Mouse (Mus musculus) embryonic facial prominence, embryonic 11.5 days (tissue): ENCODE measurements at regions not wholly inside any gene's neighbourhood (a gene's known extent, or its start where the extent isn't known, plus 50 kb on each side); places are given as distances from the start of the nearest gene placed in this dataset.

Experiments used
- ATAC-seq: fragments of 200-750 bp; cut with Nextera tagmentation; replicated peaks from 2 replicates; pipeline ENCODE4 v1.8.0; 2017; ENCODE audit warnings: low read depth; ENCODE audit not compliant: insufficient number of reproducible peaks, low FRiP score, low TSS enrichment
- DNase-seq: peaks from one replicate; pipeline ENCODE4 v3.0.0-alpha.2; 2015; ENCODE audit warnings: low spot score
- H3K27ac ChIP-seq: fragments of 300-500 bp; sonication (generic); replicated peaks from 2 replicates; pipeline ENCODE4 v1.5.1; 2014; ENCODE audit warnings: mild to moderate bottlenecking, low read depth, low read length, control low read depth
- H3K27me3 ChIP-seq: fragments of 300-500 bp; sonication (generic); 2 replicates; pipeline ENCODE4 v1.6.1; 2014; ENCODE audit warnings: mild to moderate bottlenecking, low read length, moderate library complexity, mixed read lengths; ENCODE audit not compliant: control insufficient read depth, insufficient read depth
- H3K36me3 ChIP-seq: fragments of 300-500 bp; sonication (generic); replicated peaks from 2 replicates; pipeline ENCODE4 v1.6.1; 2014; ENCODE audit warnings: low read depth, mild to moderate bottlenecking, low read length, moderate library complexity, mixed read lengths; ENCODE audit not compliant: control insufficient read depth, insufficient read depth
- H3K4me1 ChIP-seq: fragments of 300-500 bp; sonication (generic); 2 replicates; pipeline ENCODE4 v1.6.1; 2014; ENCODE audit warnings: low read length, mixed read lengths; ENCODE audit not compliant: control insufficient read depth, insufficient read depth
- H3K4me2 ChIP-seq: fragments of 300-500 bp; sonication (generic); 2 replicates; pipeline ENCODE4 v1.6.1; 2014; ENCODE audit warnings: low read depth, mild to moderate bottlenecking, control low read depth, low read length, moderate library complexity
- H3K4me3 ChIP-seq: fragments of 300-500 bp; sonication (generic); 2 replicates; pipeline ENCODE4 v1.5.1; 2014; ENCODE audit warnings: low read depth, low read length, control low read depth
- H3K9ac ChIP-seq: fragments of 300-500 bp; sonication (generic); replicated peaks from 2 replicates; pipeline ENCODE4 v1.6.1; 2014; ENCODE audit warnings: mild to moderate bottlenecking, control low read depth, low read length
- H3K9me3 ChIP-seq: fragments of 300-500 bp; sonication (generic); replicated peaks from 2 replicates; pipeline ENCODE4 v1.6.1; 2016; ENCODE audit warnings: mild to moderate bottlenecking, low read length, inconsistent platforms, mixed read lengths; ENCODE audit not compliant: control insufficient read depth
- WGBS: fragments of 180-500 bp; shearing (Covaris S2); extraction: QIAGEN DNeasy Blood & Tissue Kit; methylation state at CpG from one replicate; pipeline ENCODE4 v1.1.7; 2014; 5-methylcytosine and 5-hydroxymethylcytosine counted together

DNA sequence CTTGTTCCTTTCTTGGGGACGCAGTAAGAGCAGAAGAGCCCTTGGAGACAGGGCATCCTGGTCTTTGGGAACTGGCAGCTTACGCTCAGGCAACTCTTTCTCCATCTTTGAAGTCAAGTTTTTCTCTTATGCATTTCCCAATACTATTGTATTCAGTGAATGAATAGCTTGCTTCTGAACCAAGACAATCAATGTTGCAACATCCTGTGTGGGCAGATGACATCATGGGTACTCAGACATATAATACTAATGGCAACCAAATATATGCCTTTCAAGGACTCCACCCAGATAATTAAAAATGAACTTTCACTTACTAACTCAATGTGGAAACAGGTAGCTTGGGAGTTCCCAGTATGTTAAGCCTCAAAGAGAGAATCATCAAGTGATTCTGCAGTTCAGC lies 104.6 kb downstream of the Ngf start:
- 87% methylated on average over 2 of the region's 2 CpGs for WGBS
- no peak overlapping the region for H3K27ac ChIP-seq
- no peak overlapping the region for H3K4me3 ChIP-seq
- no peak overlapping the region for H3K9ac ChIP-seq
- H3K36me3 ChIP-seq = no peaks in the 10 kb centered on the region
- H3K4me1 ChIP-seq = no peaks in the 10 kb centered on the region
- no peaks in the 10 kb centered on the region for H3K27me3 ChIP-seq
- no peak for DNase-seq
- no peak overlapping the region for H3K4me2 ChIP-seq
- no peaks in the 10 kb centered on the region for H3K9me3 ChIP-seq
- ATAC-seq = no peak

DNA sequence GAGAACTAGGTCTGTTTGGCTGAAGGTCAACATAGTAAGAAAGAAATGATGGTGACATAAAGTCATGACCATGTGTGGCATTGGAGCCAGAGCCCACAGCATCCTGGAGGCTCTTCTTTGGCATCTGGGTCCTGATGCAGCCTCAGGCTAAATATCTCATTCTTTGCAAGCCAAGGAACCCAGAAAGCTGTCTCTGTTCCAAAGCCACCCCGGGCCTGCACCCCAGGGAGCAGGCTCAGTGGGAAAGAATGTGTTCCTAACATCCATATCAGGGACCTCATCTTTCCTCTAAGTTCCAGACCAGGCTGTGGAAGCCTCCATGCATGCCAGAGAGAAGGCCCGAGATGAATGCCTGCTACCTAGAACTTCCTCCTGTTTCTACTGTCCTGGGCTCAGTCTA lies 107.2 kb downstream of the Ngf start:
- Histone ChIP-seq H3K9me3 (no peaks in the 10 kb centered on the region), H3K27ac (no peak overlapping the region), H3K4me1 (no peaks in the 10 kb centered on the region), H3K27me3 (no peaks in the 10 kb centered on the region), H3K4me2 (no peak overlapping the region), H3K9ac (no peak overlapping the region), H3K4me3 (no peak overlapping the region), H3K36me3 (no peaks in the 10 kb centered on the region)
- DNase-seq (no peak), ATAC-seq (no peak)
- 86% methylated on average over 2 of the region's 2 CpGs for whole genome bisulfite sequencing

DNA sequence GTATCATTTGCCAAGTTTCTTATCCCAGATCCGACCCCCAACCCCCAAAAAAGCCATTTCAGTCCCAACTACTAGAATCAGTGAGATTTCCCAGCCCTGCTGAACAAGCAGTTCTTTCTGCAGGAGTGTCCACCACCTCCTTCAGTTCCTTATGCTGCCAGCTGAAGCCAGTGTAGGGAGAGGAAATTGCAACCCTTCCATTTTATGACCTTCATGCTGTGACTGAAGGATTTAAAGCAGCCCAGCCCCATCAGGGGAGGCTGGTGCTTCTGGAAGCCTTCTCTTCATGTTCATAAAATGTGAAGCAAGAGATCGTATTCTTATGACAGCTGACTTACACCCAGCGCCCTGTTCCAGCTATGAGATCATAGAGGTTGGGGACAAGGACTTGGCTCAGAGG lies 112.1 kb downstream of the Ngf start:
- DNase-seq = no peak
- H3K4me2 ChIP-seq = no peak overlapping the region
- ATAC-seq = no peak
- H3K27me3 ChIP-seq = no peaks in the 10 kb centered on the region
- H3K9ac ChIP-seq = no peak overlapping the region
- no peak overlapping the region for H3K4me3 ChIP-seq
- 80% methylated on average over 3 of the region's 3 CpGs for WGBS
- no peaks in the 10 kb centered on the region for H3K9me3 ChIP-seq
- H3K36me3 ChIP-seq = no peaks in the 10 kb centered on the region
- no peaks in the 10 kb centered on the region for H3K4me1 ChIP-seq
- H3K27ac ChIP-seq = no peak overlapping the region

DNA sequence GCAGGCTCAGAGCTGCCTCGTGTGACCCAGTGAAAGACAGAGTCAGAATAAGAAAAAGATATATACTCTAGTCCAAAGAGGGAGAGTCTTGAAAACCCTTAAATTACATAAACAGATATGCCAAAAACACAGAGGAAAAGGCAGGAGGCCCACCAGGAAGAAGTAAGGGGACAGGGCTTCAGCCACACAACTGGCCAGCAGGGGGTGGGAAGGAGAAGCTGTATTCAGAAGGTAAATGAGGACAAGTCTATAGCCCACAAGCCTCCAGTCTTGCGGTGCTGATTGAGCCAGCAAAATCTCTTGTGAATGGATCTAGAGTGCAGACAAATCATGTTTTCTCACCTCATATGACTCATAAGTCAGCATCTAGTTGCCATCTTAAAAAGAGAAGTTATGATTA lies 115.4 kb downstream of the Ngf start:
- Histone ChIP-seq H3K4me2 (no peak overlapping the region), H3K27ac (no peak overlapping the region), H3K27me3 (no peaks in the 10 kb centered on the region), H3K9me3 (no peaks in the 10 kb centered on the region), H3K4me1 (no peaks in the 10 kb centered on the region), H3K9ac (no peak overlapping the region), H3K4me3 (no peak overlapping the region), H3K36me3 (no peaks in the 10 kb centered on the region)
- ATAC-seq (no peak), DNase-seq (no peak)
- WGBS = 84% methylated on average over 2 of the region's 2 CpGs

DNA sequence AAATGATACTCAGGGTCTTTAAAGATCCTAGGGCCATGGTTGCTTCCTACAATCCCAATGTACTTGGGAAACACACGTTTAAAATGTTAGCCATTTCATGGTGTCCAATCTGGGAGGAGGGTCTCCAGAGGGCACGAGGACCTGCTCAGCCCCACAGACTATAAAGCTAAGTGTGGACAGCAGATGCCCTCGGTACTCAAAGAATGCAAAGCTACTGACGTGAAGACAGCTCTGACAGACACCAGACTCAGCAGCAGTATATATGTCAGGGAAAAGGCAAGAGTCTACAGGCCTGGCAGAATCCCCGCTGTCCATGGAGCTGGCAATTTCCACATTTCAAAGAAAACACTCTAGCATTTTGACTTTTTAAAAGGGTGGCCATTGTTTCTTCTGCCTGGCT lies 116.5 kb downstream of the Ngf start:
- Histone ChIP-seq H3K27me3 (no peaks in the 10 kb centered on the region), H3K36me3 (no peaks in the 10 kb centered on the region), H3K27ac (no peak overlapping the region), H3K9ac (no peak overlapping the region), H3K4me3 (no peak overlapping the region), H3K4me2 (no peak overlapping the region), H3K4me1 (no peaks in the 10 kb centered on the region), H3K9me3 (no peaks in the 10 kb centered on the region)
- ATAC-seq (no peak), DNase-seq (no peak)
- 64% methylated on average over 5 of the region's 5 CpGs for WGBS

DNA sequence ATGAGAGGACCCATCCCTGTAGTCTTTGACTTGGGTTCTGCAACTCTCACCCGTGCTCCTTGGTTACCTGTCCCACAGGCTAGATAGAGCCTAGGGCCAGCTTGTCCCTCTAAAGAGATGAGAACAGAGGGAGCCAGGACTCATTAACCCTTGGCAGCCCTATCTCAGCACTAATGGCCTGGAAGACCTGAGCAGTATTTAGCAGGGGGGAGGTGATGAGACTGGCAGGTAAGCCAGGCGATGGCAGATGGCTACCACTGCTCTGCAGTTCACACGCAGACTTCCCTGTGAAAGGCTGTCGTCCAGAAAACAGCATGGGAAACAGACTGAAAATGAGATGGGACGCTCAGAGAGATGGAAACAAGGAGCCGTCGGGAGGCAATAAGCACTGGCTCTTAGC lies 122.3 kb downstream of the Ngf start:
- Histone ChIP-seq H3K4me3 (no peak overlapping the region), H3K36me3 (no peaks in the 10 kb centered on the region), H3K4me2 (no peak overlapping the region), H3K27me3 (no peaks in the 10 kb centered on the region), H3K9ac (no peak overlapping the region), H3K4me1 (no peaks in the 10 kb centered on the region), H3K27ac (no peak overlapping the region), H3K9me3 (no peaks in the 10 kb centered on the region)
- WGBS = 86% methylated on average over 7 of the region's 7 CpGs
- ATAC-seq (no peak), DNase-seq (no peak)

DNA sequence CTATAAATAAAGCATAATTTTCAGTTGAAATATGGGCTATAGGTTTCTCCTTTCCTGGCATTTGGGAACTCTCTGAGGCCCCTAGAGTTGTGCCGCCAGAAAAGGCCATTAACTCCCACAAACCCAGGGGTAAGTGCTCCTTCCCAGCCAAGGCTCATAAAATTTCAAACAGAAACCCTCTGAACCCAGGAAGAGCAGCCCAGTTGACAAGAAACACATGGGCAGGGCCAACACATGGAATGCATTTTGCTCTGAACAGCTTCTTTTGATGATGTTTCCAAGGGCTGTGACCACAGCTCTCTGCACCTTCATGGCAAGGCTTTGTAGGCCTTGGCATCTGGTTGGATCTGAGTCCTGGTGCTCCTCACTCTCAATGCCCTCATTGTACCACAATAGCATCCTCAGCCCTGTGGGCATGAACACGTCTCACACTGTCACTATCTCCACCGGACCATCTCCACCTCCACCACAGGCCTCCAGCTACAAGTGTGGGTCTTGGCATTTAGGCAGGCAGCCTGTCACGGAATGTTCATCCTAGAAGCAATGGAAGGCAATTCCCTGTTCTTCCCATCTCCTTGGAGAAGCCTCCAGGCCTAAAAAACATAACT lies 127.3 kb downstream of the Ngf start:
- Histone ChIP-seq H3K4me1 (no peaks in the 10 kb centered on the region), H3K4me2 (no peak overlapping the region), H3K27me3 (no peaks in the 10 kb centered on the region), H3K9me3 (no peaks in the 10 kb centered on the region), H3K4me3 (no peak overlapping the region), H3K36me3 (no peaks in the 10 kb centered on the region), H3K27ac (no peak overlapping the region), H3K9ac (no peak overlapping the region)
- ATAC-seq = no peak
- 63% methylated on average over 4 of the region's 4 CpGs for WGBS
- peak; percentile 77 for DNase-seq

DNA sequence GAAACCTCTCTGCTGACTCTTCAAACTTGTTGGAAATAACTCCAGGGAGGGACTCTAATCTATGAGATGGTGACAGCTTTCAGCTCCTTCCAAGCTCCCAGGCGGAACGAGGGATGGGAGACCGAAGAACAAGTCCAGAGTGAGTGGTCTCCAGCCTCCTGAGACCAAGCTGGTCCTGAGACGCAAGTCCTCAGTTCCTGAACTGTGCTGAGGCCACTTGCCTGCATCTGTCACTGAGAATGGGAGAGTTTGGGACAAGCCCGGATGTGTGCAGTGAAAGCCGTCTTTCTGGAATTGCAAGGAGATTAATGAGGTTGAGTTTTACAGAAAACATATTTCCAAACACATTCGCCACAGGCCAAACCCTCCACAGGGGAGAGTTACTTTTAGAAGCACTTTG lies 129.3 kb downstream of the Ngf start:
- Histone ChIP-seq H3K9ac (no peak overlapping the region), H3K4me1 (no peaks in the 10 kb centered on the region), H3K27me3 (no peaks in the 10 kb centered on the region), H3K27ac (no peak overlapping the region), H3K4me3 (no peak overlapping the region), H3K36me3 (no peaks in the 10 kb centered on the region), H3K4me2 (no peak overlapping the region), H3K9me3 (no peaks in the 10 kb centered on the region)
- no peak for DNase-seq
- no peak for ATAC-seq
- WGBS = 84% methylated on average over 7 of the region's 7 CpGs
